24 mouse cellular contexts compared by ENCODE assay signal in the genomic region with DNA sequence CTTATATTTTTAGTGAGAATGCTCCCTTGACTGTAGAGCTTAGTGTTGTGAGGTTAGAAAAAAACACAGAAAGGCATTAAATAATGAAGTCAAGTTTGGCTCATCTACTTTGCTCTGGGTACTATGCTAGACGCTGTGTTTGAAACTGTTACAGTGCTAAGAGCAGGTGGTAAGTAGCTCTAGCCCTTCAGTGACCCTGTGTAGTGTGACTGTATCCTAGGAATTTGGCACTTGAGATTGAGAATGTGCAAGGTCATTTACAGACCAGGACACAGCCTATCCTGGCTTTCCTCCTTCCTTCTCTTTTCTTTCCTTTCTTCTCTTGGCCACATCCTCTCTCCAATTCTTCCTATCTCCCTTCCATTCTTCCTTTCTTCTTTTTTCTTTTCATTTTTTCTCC.
"Had no signal": no experiment of that assay in that cellular context is flagged by ENCODE, and none has a peak within 500 bp of the region (broad histone marks: within the 10 kb centered on the region; RNA-seq: fewer than 3 reads in every experiment).

No protein-coding gene starts in this region.

- H3K27me3 ChIP-seq: heart, embryonic 12.5 days; hindbrain, embryonic 12.5 days; intestine, embryonic 15.5 days; limb, embryonic 12.5 days had no signal

- H3K4me2 ChIP-seq: heart, embryonic 12.5 days; hindbrain, embryonic 12.5 days; hindbrain, embryonic 14.5 days; intestine, embryonic 15.5 days; limb, embryonic 12.5 days; liver, embryonic 11.5 days had no signal

- H3K4me3 ChIP-seq: gastrocnemius, adult 2 months; heart, embryonic 12.5 days; hindbrain, embryonic 10.5 days; hindbrain, embryonic 12.5 days; intestine, embryonic 15.5 days; layer of hippocampus, adult 2 months; left cerebral cortex, adult 2 months; limb, embryonic 10.5 days; limb, embryonic 12.5 days had no signal

- H3K4me1 ChIP-seq: heart, embryonic 12.5 days; hindbrain, embryonic 10.5 days; hindbrain, embryonic 12.5 days; intestine, embryonic 15.5 days; limb, embryonic 10.5 days; limb, embryonic 12.5 days had no signal

- ATAC-seq: hindbrain, embryonic 16.5 days; inflammation-experienced regulatory T-cells, adult 6 months; intestine, embryonic 15.5 days; intestine, postnatal 0 days had no signal

- DNase-seq: gastrocnemius, adult 2 months; gastrocnemius, postnatal 10 days; gastrocnemius, postnatal 25 days; heart, postnatal 14 days; heart, postnatal 4 days; kidney, adult 18-20 months; kidney, adult 8-10 months; kidney, postnatal 10 days; kidney, postnatal 25 days; kidney, postnatal 4 days; liver had no signal

- H3K27ac ChIP-seq: gastrocnemius, adult 2 months; hindbrain, embryonic 10.5 days; hindbrain, embryonic 12.5 days; hindbrain, embryonic 14.5 days; intestine, embryonic 15.5 days; layer of hippocampus, adult 2 months; left cerebral cortex, adult 2 months; limb, embryonic 10.5 days; limb, embryonic 12.5 days had no signal

- H3K9me3 ChIP-seq: heart, embryonic 12.5 days; hindbrain, embryonic 10.5 days; hindbrain, embryonic 12.5 days; intestine, embryonic 15.5 days; limb, embryonic 10.5 days; limb, embryonic 12.5 days had no signal

- H3K9ac ChIP-seq: heart, embryonic 12.5 days; hindbrain, embryonic 12.5 days; hindbrain, embryonic 14.5 days; intestine, embryonic 15.5 days; limb, embryonic 12.5 days had no signal

- H3K36me3 ChIP-seq: heart, embryonic 12.5 days; hindbrain, embryonic 10.5 days; hindbrain, embryonic 12.5 days; intestine, embryonic 15.5 days; limb, embryonic 10.5 days; limb, embryonic 12.5 days had no signal
